Mouse (Mus musculus): ENCODE measurements at regions not wholly inside any gene's neighbourhood (a gene's known extent, or its start where the extent isn't known, plus 50 kb on each side); places are given as distances from the start of the nearest gene placed in this dataset.
A peak's percentile ranks its signal among the peaks of the same experiment; 100 is the strongest.
"Not testable (repeated sequence)": the region's sequence is repeated elsewhere in the genome, so short reads cannot be mapped to it uniquely, and the experiment has no call there.

DNA sequence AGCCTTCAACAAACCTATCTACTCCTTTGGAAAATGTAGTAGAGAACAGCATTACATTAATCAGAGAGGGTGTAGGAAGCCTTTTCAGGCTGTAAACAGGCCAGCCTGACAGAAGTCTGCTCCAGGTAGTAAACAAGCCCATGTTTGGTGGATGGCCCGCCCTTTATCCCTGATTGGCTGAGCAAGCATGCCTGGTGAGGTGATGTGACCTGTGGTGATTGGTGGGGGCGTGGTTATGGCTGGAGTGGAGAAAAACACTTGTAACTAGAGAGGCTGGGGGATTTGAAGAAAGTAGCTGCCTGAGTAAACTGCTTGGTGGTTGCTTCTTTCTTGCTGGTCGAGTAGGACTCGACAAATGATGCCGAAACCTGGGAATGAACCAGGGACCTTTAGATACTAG is 621.3 kb upstream of the Dsel start:
- not testable (repeated sequence) for DNase-seq

- peak; percentile 5 for DNase-seq
Measured at GRCm38 (mm10) chr1:112456047-112456446, 591.3 kb upstream of the Dsel start.

GRCm38 (mm10) chr1:112452390-112452789 is 587.7 kb upstream of the Dsel start:
- DNase-seq: no peak

DNA sequence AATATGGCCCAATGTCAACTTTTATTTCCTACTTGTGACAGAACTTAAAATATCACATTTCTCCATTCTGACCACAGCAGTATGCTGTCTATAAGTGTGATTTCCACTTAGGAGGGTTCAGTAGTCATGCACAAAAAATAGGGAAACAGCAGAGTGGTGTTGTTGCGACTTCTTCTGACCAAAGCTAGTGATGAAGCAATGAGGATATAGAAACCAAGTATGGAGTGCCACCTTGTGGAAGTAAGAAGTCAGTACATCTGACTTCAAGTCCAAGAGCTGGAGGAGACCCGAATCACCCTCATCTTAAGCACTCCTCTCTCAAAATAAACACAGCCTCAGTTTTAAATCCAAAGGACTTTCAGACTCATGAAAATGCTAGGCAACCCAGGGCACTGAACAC is 586.9 kb upstream of the Dsel start:
- no peak for DNase-seq

DNA sequence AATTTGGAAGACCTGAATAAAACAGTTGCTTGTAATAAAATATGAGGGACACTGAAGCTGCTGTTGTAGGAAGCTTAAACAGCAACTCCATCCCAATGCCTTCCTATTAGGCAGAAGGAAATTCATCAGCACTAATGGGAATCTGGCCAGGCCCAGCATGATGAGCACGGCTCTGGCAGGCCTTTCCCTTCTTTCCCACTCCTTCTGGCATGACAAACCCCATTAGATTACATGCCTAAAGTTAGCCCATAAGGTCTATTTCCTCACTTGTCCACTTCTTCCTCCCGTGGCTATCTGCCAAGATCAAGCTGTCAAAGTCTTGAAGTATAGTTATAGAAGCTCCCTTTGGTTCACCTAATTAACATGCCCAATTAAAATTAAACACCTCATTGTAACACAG is 574.4 kb upstream of the Dsel start:
- DNase-seq: no peak

DNA sequence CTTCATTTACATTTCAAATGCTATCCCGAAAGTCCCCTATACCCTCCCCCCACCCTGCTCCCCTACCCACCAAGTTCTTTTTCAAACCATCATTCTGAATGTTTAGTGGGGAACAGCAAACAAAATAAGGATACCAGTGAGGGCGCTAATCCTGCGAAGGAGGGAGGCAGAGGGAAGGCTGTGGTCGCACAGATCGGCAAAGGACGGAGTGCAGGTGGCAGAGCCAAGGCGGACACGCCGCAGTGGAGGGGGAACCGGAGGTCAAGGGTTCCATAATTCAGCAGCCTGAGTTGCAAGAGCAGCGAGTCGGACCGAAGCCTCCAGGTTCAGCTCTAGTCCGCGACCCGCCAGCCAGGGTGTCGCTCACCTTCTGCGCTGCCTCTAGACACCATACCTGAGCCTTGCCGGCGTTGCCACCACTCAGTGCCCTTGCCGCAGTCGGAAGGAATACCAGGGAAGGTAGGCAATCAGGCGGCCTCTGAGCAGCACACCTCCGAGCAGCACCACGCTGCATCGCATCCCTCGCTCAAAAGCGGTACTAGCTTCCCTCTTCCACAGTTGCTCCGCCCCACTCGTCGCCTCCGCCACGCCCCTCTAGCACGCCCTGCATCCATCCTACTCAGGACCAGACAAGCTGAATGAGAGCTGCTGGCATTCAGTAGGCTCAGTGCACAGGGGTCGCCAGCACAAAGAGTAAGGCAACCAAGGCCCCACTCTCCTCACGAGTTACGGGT is 551.8 kb upstream of the Dsel start:
- DNase-seq: peak; percentile 4

- DNase-seq: peak; percentile 21
Measured at GRCm38 (mm10) chr1:112388807-112389206, 524.1 kb upstream of the Dsel start.

- no peak for DNase-seq
Measured at GRCm38 (mm10) chr1:112384015-112384414, 519.3 kb upstream of the Dsel start.

- no peak for DNase-seq
Measured at GRCm38 (mm10) chr1:112379651-112380264, 515.0 kb upstream of the Dsel start.

DNA sequence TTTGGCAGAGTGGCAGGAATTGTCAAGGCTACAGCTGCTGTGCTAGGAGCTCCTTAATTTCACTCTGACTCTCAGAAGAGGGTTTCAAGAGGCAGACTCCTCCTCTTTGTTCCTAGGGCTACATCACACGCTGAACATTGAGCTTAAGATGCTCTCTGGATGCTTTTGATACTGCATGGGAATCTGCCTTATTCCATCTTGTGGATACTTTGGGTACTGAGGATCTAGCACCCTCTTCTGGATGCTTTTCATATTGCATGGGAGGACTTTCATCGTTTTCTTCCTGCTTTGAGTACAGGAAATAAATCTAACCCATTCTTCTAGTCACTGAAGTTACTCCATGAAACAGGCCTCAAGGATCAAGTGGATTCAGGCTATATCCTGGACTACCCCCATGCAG is 513.9 kb upstream of the Dsel start:
- no peak for DNase-seq

GRCm38 (mm10) chr1:112355816-112356215 is 491.1 kb upstream of the Dsel start:
- DNase-seq: no peak
